Mouse (Mus musculus): ENCODE data around the gene Exoc4.

The Exoc4 gene

GRCm38 (mm10) chr6:33484568-33484967 lies 235.7 kb downstream of the Exoc4 start:
- DNase-seq = no peak

- DNase-seq = no peak
These were observed 240.9 kb downstream of the Exoc4 start for GRCm38 (mm10) chr6:33489788-33490187.

GRCm38 (mm10) chr6:33496141-33496855 lies 247.4 kb downstream of the Exoc4 start:
- DNase-seq = no peak

- DNase-seq = no peak
These were observed 248.5 kb downstream of the Exoc4 start for GRCm38 (mm10) chr6:33497348-33497747.

GRCm38 (mm10) chr6:33502388-33502787 lies 253.5 kb downstream of the Exoc4 start:
- no peak for DNase-seq

GRCm38 (mm10) chr6:33503381-33503780 lies 254.5 kb downstream of the Exoc4 start:
- no peak for DNase-seq

- no peak for DNase-seq
These were observed 258.2 kb downstream of the Exoc4 start for GRCm38 (mm10) chr6:33507134-33507533.

- DNase-seq = no peak
These were observed 266.5 kb downstream of the Exoc4 start for GRCm38 (mm10) chr6:33515391-33515790.

- DNase-seq = no peak
These were observed 267.9 kb downstream of the Exoc4 start for GRCm38 (mm10) chr6:33516798-33517197.

- no peak for DNase-seq
These were observed 269.1 kb downstream of the Exoc4 start for GRCm38 (mm10) chr6:33517890-33518410.

- DNase-seq = no peak
These were observed 276.9 kb downstream of the Exoc4 start for GRCm38 (mm10) chr6:33525695-33526366.

- DNase-seq = no peak
These were observed 291.5 kb downstream of the Exoc4 start for GRCm38 (mm10) chr6:33540356-33540755.

GRCm38 (mm10) chr6:33542712-33543111 lies 293.8 kb downstream of the Exoc4 start:
- DNase-seq = no peak

- DNase-seq = no peak
These were observed 303.0 kb downstream of the Exoc4 start for GRCm38 (mm10) chr6:33551934-33552333.

GRCm38 (mm10) chr6:33560925-33561324 lies 312.0 kb downstream of the Exoc4 start:
- DNase-seq = no peak

GRCm38 (mm10) chr6:33561911-33562310 lies 313.0 kb downstream of the Exoc4 start:
- DNase-seq = no peak

GRCm38 (mm10) chr6:33575947-33576346 lies 327.1 kb downstream of the Exoc4 start:
- no peak for DNase-seq

- DNase-seq = no peak
These were observed 359.6 kb downstream of the Exoc4 start for GRCm38 (mm10) chr6:33608469-33608868.

GRCm38 (mm10) chr6:33613978-33614377 lies 365.1 kb downstream of the Exoc4 start:
- no peak for DNase-seq

GRCm38 (mm10) chr6:33618590-33618989 lies 369.7 kb downstream of the Exoc4 start:
- no peak for DNase-seq

- no peak for DNase-seq
These were observed 371.8 kb downstream of the Exoc4 start for GRCm38 (mm10) chr6:33620701-33621100.

GRCm38 (mm10) chr6:33625931-33626330 lies 377.0 kb downstream of the Exoc4 start:
- no peak for DNase-seq

GRCm38 (mm10) chr6:33631133-33631532 lies 382.2 kb downstream of the Exoc4 start:
- DNase-seq = no peak

- no peak for DNase-seq
These were observed 388.3 kb downstream of the Exoc4 start for GRCm38 (mm10) chr6:33637192-33637591.
